Mouse (Mus musculus) embryonic facial prominence, embryonic 12.5 days (tissue): Measurements from ENCODE around the gene Igfbpl1. TPM values are rescaled to one million over a fixed set of nuclear protein-coding genes. Genes with fewer than 3 reads are reported as not detected.

Source experiments
- ATAC-seq: fragments of 200-750 bp; cut with Nextera tagmentation; 2 replicates; pipeline ENCODE4 v1.8.0; 2017; ENCODE audit not compliant: insufficient number of reproducible peaks, insufficient read depth, low FRiP score, low TSS enrichment
- H3K27ac ChIP-seq: fragments of 300-500 bp; sonication (generic); 2 replicates; pipeline ENCODE4 v1.5.1; 2016; ENCODE audit warnings: mild to moderate bottlenecking
- H3K27me3 ChIP-seq: fragments of 300-500 bp; sonication (generic); 2 replicates; pipeline ENCODE4 v1.6.1; 2016; ENCODE audit warnings: mild to moderate bottlenecking, moderate library complexity
- H3K36me3 ChIP-seq: fragments of 300-500 bp; sonication (generic); 2 replicates; pipeline ENCODE4 v1.6.1; 2016; ENCODE audit warnings: mild to moderate bottlenecking
- H3K4me1 ChIP-seq: fragments of 300-500 bp; sonication (generic); 2 replicates; pipeline ENCODE4 v1.6.1; 2016
- H3K4me2 ChIP-seq: fragments of 300-500 bp; sonication (generic); replicated peaks from 2 replicates; pipeline ENCODE4 v1.6.1; 2016; ENCODE audit warnings: mild to moderate bottlenecking, moderate library complexity
- H3K4me3 ChIP-seq: fragments of 300-500 bp; sonication (generic); 2 replicates; pipeline ENCODE4 v1.5.1; 2016; ENCODE audit warnings: mild to moderate bottlenecking
- H3K9ac ChIP-seq: fragments of 300-500 bp; sonication (generic); 2 replicates; pipeline ENCODE4 v1.6.1; 2016; ENCODE audit warnings: mild to moderate bottlenecking, moderate library complexity
- H3K9me3 ChIP-seq: fragments of 300-500 bp; sonication (generic); 2 replicates; pipeline ENCODE4 v1.6.1; 2016; ENCODE audit warnings: mild to moderate bottlenecking, moderate library complexity
- WGBS: fragments of 180-500 bp; shearing (Covaris S2); methylation state at CpG from one replicate; pipeline ENCODE4 v1.1.7; 2016; 5-methylcytosine and 5-hydroxymethylcytosine counted together
- polyA plus RNA-seq: library from polyadenylated mRNA; unstranded; fragments of >200 nt; fragmentation: Nextera tagmentation; extraction: Ambion mirVana; gene quantifications from 2 replicates; pipeline ENCODE4 v1.2.1, GENCODE M21; 2016

The Igfbpl1 gene
- polyA plus RNA-seq, 1 experiment from 2014 or later, result 2.8 TPM

- H3K4me1 ChIP-seq, result peaks cover 55% of the 10 kb centered on the region
- H3K27me3 ChIP-seq, result peaks cover 35% of the 10 kb centered on the region
- H3K4me3 ChIP-seq, result no peak overlapping the region
- WGBS, result 77% methylated on average over 7 of the region's 7 CpGs
- no peak overlapping the region for H3K27ac ChIP-seq
- H3K4me2 ChIP-seq, result no peak overlapping the region
- H3K36me3 ChIP-seq, result no peaks in the 10 kb centered on the region
- ATAC-seq, result no peak
- no peaks in the 10 kb centered on the region for H3K9me3 ChIP-seq
- H3K9ac ChIP-seq, result no peak overlapping the region
Observed at GRCm38 (mm10) chr4:45766774-45767173, 59.9 kb downstream of the Igfbpl1 start.

GRCm38 (mm10) chr4:45765565-45766201, 61.0 kb downstream of the Igfbpl1 start:
- WGBS, result 3% methylated on average over 11 of the region's 18 CpGs
- H3K27me3 ChIP-seq, result peaks cover 34% of the 10 kb centered on the region
- H3K27ac ChIP-seq, result no peak overlapping the region
- no peaks in the 10 kb centered on the region for H3K9me3 ChIP-seq
- ATAC-seq, result no peak
- peaks cover 49% of the 10 kb centered on the region for H3K4me1 ChIP-seq
- H3K36me3 ChIP-seq, result no peaks in the 10 kb centered on the region
- peak overlapping the region; percentile 40 for H3K4me2 ChIP-seq
- H3K9ac ChIP-seq, result peak overlapping the region; percentile 31; the same call in 1 of the 2 replicates
- H3K4me3 ChIP-seq, result peak overlapping the region; percentile 9; the same call in 1 of the 2 replicates

- Histone ChIP-seq H3K9me3 (no peaks in the 10 kb centered on the region), H3K27ac (no peak overlapping the region), H3K27me3 (peaks cover 29% of the 10 kb centered on the region), H3K9ac (peak overlapping the region; percentile 31), H3K36me3 (no peaks in the 10 kb centered on the region), H3K4me1 (peaks cover 44% of the 10 kb centered on the region), H3K4me2 (peak overlapping the region; percentile 40), H3K4me3 (peak overlapping the region; percentile 9)
- ATAC-seq, result no peak
- 1% methylated on average over 16 of the region's 16 CpGs for WGBS
Observed at GRCm38 (mm10) chr4:45765121-45765564, 61.6 kb downstream of the Igfbpl1 start.

- no peak overlapping the region; the same call in 1 of the 2 replicates for H3K9ac ChIP-seq
- peaks cover 21% of the 10 kb centered on the region for H3K27me3 ChIP-seq
- peak overlapping the region; percentile 38 for H3K4me2 ChIP-seq
- no peaks in the 10 kb centered on the region for H3K9me3 ChIP-seq
- no peaks in the 10 kb centered on the region for H3K36me3 ChIP-seq
- peaks cover 44% of the 10 kb centered on the region for H3K4me1 ChIP-seq
- no peak for ATAC-seq
- 10% methylated on average over 10 of the region's 10 CpGs for WGBS
- H3K4me3 ChIP-seq, result 0 out of 2 replicates have a peak overlapping the region, but pooled peaks have one; percentile 7
- peak overlapping the region; percentile 76 for H3K27ac ChIP-seq
Observed at GRCm38 (mm10) chr4:45764141-45764494, 62.6 kb downstream of the Igfbpl1 start.

GRCm38 (mm10) chr4:45763288-45764140, 63.2 kb downstream of the Igfbpl1 start:
- Histone ChIP-seq H3K36me3 (no peaks in the 10 kb centered on the region), H3K4me3 (0 out of 2 replicates have a peak overlapping the region, but pooled peaks have one; percentile 7), H3K4me2 (peak overlapping the region; percentile 38), H3K9ac (peak overlapping the region; percentile 24; the same call in 1 of the 2 replicates), H3K27ac (peak overlapping the region; percentile 76), H3K27me3 (peaks cover 16% of the 10 kb centered on the region), H3K9me3 (no peaks in the 10 kb centered on the region), H3K4me1 (peaks cover 44% of the 10 kb centered on the region)
- no peak; the same call in 1 of the 2 replicates for ATAC-seq
- WGBS, result 6% methylated on average over 18 of the region's 18 CpGs

- Histone ChIP-seq H3K36me3 (no peaks in the 10 kb centered on the region), H3K9me3 (no peaks in the 10 kb centered on the region), H3K4me3 (no peak overlapping the region), H3K4me2 (no peak overlapping the region), H3K4me1 (peaks cover 45% of the 10 kb centered on the region), H3K9ac (no peak overlapping the region), H3K27me3 (peaks cover 17% of the 10 kb centered on the region), H3K27ac (no peak overlapping the region)
- WGBS, result 88% methylated on average over 4 of the region's 4 CpGs
- no peak for ATAC-seq
Observed at GRCm38 (mm10) chr4:45762600-45762999, 64.1 kb downstream of the Igfbpl1 start.

Other genes starting within 250 kb of the Igfbpl1 start
- gene Aldh1b1, start 27.9 kb downstream of the Igfbpl1 start, polyA plus RNA-seq, result 3.8 and 5.3 TPM in 2 replicates
- 0.13 and 0.15 TPM in 2 replicates for gene Stra6l, start 21.7 kb upstream of the Igfbpl1 start, polyA plus RNA-seq
- not detected in 2 replicates for gene Ccdc180, start 63.4 kb upstream of the Igfbpl1 start, polyA plus RNA-seq
- gene Tdrd7, start 138.4 kb upstream of the Igfbpl1 start, polyA plus RNA-seq, result 9.3 and 13.2 TPM in 2 replicates
- 2.8 and 4.3 TPM in 2 replicates for gene Tmod1, start 212.0 kb upstream of the Igfbpl1 start, polyA plus RNA-seq